Mouse (Mus musculus) urinary bladder, postnatal 25 days (tissue): ENCODE data around the gene Kalrn.

ENCODE experiments used
- DNase-seq: peaks from one replicate; pipeline ENCODE4 v3.0.0; 2022; ENCODE audit warnings: low spot score

Gene Kalrn

DNA sequence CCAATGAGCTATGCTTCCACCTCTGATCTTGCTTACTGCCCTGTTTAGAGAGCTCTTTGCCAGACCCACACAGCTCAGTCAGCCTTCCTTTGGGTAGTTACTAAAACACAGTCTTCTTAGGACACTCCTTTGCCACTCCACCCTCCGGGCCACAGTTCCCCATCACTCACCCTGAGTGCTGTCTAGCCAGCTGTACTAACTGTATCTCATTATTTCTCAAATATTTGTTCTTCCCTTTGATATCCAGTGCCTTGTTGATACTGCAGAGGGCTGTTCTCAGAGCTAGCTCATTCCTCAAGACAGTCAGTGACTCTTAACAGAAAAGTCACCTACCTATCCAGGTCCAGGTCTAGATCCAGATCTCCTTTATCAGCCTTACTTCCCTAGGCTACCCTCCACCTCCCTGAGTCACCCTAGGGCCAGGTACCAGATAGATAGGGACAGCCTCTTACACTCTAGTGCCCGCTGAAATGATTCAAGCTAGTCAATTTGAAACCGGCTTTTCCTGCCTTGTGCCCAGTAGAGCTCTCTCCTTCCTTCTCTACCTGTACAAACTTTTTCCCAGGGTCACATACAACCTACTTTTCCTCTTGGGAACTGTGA is 502.0 kb downstream of the Kalrn start:
- no peak for DNase-seq

- no peak for DNase-seq
These were observed 503.9 kb downstream of the Kalrn start for GRCm38 (mm10) chr16:34069481-34069880.

DNA sequence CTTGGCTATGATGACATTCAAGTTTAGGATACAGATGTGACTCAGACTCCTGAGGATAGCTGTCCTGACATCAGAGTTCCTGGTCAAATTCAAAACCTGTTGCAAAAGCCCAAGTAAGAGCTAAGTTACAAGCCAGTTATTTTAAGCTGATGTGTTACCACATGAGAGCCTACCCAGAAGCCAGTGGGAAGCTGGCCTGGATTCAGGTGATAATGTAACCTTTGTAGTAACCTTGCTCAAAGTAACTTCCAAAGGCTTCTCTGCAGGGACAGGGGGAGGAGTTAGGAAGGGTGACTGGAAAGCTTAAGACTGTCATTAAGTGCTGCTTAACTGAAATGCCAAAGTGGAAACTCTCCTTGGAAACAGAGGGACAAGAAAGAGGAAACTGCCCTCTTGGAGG is 506.4 kb downstream of the Kalrn start:
- DNase-seq, result no peak

DNA sequence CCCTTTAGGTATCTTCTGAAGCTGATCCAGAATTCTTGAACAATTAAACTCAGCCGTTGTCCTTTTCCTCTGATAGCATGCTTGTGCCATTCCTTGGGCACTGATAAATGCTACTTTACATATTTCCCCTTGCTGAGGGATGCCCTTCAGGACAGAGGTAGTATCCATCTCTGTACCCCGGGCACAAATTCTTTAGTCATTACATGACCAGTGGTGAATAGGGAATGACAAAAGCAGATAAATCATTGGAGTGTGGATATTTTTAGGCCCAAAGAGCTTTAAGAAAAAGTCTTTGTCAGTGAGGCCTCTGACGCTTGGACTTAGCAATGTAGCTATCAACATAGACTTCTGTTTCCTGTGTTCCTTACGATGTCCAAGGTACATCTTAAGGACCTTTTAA is 507.0 kb downstream of the Kalrn start:
- no peak for DNase-seq

DNA sequence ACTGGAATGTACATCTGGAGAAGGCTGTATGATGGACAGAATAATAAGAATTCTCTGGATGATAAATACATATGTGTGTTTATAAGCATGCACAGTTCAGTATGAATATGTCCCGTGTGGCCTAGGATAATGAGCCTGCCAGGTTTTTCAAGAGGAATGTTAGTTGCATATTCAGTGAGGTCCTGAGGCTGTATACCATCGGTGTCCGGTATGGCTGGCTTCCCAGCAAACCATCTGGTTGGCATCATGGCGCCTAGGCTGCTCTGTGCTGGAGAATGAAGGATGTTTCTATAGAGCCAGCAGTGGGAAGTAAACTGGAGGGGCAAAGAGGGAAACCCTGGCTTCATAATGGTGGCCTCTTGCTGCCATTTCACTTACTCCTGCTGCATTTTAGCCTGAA is 510.0 kb downstream of the Kalrn start:
- no peak for DNase-seq

DNA sequence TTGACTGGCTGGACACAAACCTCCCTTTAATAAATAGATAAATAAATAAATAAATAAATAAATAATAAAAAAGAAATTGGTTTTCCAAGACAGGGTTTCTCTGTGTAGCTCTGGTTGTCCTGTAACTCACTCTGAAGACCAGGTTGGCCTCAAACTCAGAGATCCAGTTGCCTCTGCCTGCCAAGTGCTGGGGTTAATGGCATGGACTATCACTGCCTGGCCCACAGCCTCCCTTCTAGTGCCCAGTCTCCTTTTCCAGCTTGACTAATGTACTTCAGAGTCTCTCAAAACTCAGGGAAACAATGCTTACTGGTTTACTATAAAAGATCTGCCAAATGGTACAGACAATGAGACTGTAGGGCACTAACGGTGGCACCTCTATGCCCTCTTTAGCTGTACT is 511.7 kb downstream of the Kalrn start:
- no peak for DNase-seq

DNA sequence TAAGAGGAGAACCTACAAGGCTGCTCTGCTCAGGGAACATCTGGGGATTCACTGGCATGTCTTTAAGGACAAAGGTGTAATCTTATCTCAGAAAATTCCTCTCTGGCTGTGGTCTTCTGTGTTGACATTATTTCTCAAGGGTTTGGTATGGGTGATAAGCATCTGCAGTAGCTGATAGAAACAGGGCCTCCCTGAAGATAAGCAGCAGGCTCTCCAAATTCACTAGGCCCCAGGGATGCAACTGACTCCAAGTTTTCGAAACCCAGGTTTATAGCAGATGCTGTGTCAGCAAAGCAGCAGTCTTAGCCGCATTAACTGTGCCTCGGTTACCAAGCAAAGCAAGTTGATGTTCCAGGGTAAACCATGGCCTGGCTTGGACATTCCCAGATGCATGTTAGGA is 514.7 kb downstream of the Kalrn start:
- no peak for DNase-seq

GRCm38 (mm10) chr16:34057464-34057863 is 515.9 kb downstream of the Kalrn start:
- DNase-seq, result no peak

DNA sequence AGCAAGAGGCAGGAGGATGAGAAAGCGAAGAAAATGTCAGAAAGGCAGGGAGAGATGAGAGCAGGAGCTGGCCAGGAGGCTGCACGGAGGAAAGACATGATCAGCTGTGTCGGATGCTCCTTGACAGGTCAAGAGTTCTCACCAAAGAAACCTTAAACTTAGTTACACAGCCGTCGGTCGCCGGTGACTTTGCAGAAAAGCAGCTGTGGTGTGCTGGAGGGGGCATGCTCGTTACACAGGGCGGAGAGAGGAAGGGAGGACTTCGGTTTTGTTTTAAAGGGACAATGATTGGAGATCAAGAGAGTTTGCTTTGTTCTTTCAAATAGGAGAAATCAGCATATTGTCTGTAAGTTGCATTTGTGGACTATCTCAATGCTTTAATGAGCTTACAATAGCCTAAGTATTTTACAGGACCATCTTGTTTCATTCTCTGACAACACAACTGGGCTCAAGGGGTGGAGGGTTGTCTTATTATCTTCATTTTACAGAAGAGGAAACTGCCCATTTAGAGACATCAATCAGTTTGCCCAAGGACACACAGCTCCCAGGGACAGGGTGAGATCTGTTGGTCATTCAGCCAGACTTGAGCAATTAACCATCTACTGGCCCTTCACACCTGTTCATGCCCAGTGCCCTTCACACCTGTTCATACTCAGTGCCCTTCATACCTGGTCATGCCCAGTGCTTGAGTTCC is 516.8 kb downstream of the Kalrn start:
- no peak for DNase-seq

DNA sequence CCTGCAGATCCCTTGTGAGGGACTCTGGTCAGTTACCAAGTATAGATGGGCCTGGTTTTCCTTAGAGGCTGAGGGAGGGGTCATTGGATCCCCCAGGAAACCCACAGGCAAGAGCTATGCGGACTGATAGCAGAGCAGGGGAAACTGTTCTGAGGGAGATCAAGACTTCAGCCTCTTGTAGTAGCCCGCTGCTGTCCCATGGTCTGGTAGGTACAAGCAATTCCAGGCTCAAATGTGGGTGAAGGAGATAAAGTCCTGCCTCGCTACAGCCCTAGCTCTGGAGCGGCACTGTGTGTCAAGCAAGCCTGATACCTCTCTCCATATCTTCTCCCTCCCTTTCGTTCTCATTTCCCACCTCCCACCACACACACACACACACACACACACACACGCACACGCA is 523.2 kb downstream of the Kalrn start:
- no peak for DNase-seq

DNA sequence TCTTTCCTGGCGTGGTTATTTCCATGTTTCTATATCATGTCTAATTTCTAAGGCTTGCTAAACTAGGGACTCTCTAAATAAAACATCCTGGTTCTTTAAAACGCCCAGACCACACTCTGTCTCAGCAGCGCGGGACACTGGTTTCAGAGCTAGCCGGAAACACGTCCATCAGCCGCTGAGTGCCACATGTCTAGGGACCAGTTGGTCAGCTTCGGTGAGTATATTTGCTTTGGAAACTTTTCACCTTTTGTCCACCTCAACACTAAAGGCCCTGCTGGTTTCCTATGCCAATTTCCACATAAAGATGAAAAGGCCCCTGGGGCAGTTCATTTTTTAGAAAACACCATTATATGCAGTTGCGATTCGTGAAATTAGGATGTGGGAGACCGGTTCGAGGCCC is 524.0 kb downstream of the Kalrn start:
- no peak for DNase-seq

DNA sequence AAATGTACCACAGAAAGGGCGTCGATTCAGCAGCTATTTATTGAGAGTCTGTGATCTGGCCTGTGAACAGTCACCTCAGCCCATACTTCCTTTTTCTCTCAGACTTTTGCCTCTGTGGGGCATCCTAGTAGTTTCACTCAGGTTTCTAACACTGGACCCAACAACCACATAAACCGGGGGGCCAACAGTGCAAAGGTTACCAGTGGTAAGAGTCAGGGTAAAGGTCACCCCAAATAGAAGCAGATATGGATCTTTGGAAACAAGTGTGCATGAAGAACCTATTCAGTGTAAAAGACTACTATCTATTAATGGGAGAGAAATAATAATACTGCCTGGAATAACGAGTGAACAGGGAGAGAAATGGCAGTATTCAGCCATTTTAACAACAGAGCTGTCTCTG is 525.1 kb downstream of the Kalrn start:
- DNase-seq, result no peak

- no peak for DNase-seq
These were observed 525.8 kb downstream of the Kalrn start for GRCm38 (mm10) chr16:34047543-34047942.

DNA sequence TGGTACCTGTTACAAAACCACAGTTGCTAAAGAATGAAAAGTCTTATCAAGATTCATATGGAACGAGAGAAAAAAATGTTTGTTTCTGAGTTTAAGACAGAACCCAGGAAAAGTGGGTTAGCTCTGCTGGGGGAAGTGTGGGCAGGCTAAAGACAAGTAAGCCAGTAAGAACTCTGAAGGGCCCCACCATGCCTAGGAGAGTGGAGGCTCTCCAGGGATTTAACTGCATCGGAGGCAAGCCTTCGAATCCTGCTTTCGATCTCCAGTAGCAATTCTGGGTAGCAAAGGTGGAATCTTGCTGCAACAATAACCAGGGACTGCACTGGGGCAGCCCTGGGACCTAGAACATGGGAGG is 526.3 kb downstream of the Kalrn start:
- DNase-seq, result no peak

DNA sequence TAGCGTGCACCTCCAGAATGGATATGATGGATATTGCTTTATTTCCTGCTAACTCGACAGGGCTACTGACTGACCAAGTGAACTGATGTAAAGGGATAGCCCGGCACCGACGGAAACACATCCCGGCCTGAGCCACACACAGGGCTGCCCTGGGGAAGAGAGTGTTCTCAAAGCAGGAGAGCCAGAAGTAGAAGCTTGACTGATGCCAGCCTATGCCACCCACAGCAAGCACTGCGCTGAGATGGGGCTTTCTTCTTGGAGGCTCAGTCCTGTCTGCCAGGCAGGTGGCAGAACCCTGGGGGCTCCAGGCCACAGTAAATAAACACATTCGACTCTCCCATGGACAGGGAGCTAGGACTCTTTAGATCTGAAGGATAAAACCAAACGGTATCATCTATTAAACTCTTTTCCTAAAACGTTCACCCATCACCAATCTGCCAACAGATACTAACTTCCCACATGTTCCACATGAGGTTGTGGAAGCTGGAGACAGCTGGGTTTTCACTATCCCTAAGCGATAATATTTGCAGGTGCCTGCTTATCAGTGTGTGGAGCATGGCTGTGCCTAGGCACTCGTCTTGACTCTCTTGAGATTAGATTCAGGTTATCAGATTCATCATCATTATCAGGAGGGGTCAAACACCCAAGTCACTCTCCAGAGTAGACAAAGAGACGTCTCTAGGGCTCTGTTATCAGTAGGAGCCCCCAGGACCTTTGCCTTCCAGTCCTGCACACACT is 526.9 kb downstream of the Kalrn start:
- no peak for DNase-seq

- no peak for DNase-seq
These were observed 528.8 kb downstream of the Kalrn start for GRCm38 (mm10) chr16:34044539-34044938.

DNA sequence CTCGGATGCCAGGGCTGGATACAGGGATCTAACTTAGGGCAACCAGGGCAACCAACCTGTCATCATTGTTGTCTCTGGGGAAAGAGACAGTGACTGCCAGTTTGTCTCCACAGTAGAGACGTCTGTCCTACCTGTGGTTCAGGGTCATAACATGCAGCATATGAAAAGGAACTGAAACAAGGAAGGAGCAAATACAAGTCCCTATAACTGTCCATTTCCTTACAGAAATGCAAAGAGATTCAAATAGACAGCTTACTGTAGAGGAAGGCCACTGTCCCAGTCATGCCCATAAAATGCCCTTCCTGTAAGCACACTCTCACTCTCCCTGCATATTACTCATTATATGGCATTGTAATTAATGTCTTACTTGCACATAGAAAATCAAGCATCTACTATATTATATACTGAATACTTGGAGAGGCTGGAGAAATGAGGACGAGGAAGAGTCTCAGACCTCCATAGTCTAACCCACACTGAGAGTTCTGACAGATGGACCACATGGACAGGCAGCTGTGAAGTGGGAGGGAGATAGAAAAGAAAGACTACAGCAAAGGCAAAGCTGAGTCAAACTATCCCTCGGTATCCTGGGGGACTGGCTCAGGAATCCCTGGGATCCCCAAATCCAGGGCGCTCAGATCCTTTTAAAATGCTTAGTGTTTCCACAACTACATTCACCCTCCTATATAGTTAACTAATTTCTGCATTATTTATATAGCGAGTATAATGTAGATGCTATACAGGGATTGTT is 530.1 kb downstream of the Kalrn start:
- DNase-seq, result no peak

GRCm38 (mm10) chr16:34042586-34042985 is 530.7 kb downstream of the Kalrn start:
- DNase-seq, result no peak

GRCm38 (mm10) chr16:34040276-34040675 is 533.1 kb downstream of the Kalrn start:
- DNase-seq, result no peak

DNA sequence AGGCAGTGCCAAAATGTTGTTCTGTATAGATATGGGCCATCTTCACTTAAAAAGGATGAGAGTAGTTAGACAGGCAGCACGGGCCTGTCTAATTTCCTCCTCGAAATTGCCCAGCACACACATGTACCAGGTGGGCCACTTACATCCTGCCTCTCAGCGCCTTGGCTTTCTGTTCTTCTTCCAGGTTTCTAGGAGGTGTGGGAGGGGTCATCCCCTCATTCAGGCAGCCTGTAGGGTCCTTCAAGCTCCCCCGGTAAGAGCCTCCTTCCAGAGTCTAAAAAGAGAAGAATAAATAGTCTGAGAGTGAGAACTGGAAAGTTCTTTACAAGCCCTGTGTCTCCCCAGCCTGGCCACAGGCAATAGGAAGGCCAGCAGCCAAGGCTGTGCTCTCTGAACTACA is 533.6 kb downstream of the Kalrn start:
- DNase-seq, result no peak

GRCm38 (mm10) chr16:34036327-34037047 is 536.8 kb downstream of the Kalrn start:
- no peak for DNase-seq

DNA sequence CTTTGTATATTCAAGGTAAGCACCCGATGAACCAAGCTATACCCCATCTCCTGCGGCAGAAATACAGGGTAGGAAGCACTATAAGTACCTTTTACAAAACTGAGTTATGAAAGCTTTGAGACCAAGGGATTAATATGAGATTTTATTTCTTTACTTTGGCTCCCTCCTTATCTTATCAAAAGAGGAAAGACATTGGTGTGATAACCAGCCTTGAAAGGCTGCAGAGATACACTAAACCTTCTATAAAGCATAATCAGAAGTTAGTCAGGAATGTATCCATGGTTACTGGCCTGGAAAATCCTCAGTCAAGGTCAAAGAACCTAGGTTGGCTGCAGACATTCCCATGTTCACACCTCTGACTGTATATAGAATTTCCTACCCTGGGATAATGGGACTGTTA is 537.6 kb downstream of the Kalrn start:
- DNase-seq, result no peak
